Mouse (Mus musculus): Measurements from ENCODE around the gene Man1c1. TPM values are rescaled to one million over a fixed set of nuclear protein-coding genes. Genes with fewer than 3 reads are reported as not detected.
A peak's percentile ranks its signal among the peaks of the same experiment; 100 is the strongest.

Gene Man1c1
- polyA plus RNA-seq, 1 experiment from 2014 or later: 1.5 TPM

DNA sequence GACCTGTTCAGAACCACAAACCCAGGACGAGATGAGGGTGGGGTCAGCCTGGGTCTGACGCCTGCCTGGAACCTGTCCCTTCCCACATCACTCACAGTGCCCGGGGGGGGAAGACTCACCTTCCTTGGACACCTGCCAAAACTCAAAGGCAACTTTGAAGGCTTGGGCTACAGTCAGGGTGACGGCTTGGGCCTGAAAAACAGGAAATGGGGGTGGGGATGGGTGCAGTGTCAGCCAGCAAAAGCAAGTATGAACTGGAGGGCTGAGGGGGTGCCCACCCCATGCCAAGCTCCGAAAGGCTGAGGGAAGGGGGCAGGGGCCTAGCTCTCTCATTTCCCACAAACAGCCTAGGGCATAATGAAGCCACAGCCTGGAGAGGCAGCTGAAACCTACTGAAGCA, 46.2 kb upstream of the Man1c1 start:
- H3K9ac ChIP-seq (ENCODE audit: low read length): no peak overlapping the region
- H3K4me3 ChIP-seq (ENCODE audit: low read depth, low read length): no peak overlapping the region
- no peak for TF ChIP-seq EP300 (optimal IDR thresholded peaks at IDR 0.05)
- no peak for TF ChIP-seq CTCF (IDR thresholded peaks at IDR 0.05; ENCODE audit: low read depth)
- H3K27ac ChIP-seq (replicated peaks): 0 out of 2 replicates have a peak overlapping the region, but pooled peaks have one; percentile 46
- H3K27me3 ChIP-seq (ENCODE audit: control insufficient read depth, insufficient read depth, low read length): no peaks in the 10 kb centered on the region
- no peaks in the 10 kb centered on the region for H3K9me3 ChIP-seq (ENCODE audit: control insufficient read depth, low read length)
- no peak overlapping the region for H3K4me2 ChIP-seq (replicated peaks; ENCODE audit: low read depth)
- 45% methylated on average over 5 of the region's 5 CpGs for WGBS
- no peaks in the 10 kb centered on the region for H3K4me1 ChIP-seq (replicated peaks; ENCODE audit: control insufficient read depth, insufficient read depth)
- DNase-seq (ENCODE audit: low spot score): no peak
- ATAC-seq (ENCODE audit: low FRiP score, low TSS enrichment): peak; percentile 0; the same call in 1 of the 2 replicates
- H3K36me3 ChIP-seq (ENCODE audit: control insufficient read depth, insufficient read depth, low read length): peaks cover 14% of the 10 kb centered on the region

DNA sequence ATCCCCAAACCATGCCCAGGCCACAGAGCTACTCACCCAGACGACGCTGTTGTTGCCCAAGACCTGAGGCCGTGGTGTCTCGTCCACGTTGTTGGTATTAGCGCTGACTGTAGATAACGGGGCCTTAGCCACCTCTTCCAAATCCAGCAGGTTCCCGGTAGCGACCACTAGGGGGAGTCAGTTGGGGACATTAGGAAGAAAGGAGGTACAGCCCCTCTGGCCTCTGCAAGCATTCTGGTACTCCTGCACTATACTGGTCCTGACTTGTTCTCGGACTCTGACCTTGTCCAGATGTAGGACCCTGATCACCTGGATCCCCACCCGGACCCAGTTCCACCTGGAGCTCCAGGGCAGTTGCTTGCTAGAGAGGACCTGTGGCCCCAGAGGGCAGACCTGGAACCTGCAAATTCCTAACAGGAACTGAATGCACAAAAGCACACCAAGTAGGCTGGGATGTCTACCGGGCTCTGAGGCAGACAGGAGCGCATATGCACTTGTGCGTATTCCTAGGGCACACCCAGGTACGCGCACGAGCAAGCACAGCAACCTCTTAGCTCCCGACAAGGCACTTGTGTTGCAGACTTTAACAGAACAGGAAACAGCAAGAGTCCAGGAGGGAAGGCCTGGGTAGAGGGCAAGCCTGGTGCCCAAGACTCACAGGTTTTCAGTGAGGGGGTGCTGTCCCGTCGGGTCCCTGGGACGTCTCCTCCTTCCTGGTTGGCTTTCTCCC, 45.4 kb upstream of the Man1c1 start:
- TF ChIP-seq CTCF (IDR thresholded peaks at IDR 0.05; ENCODE audit: low read depth): peak; percentile 71
- no peak for TF ChIP-seq EP300 (optimal IDR thresholded peaks at IDR 0.05)
- no peaks in the 10 kb centered on the region for H3K27me3 ChIP-seq (ENCODE audit: control insufficient read depth, insufficient read depth, low read length)
- H3K36me3 ChIP-seq (ENCODE audit: control insufficient read depth, insufficient read depth, low read length): peaks cover 14% of the 10 kb centered on the region
- H3K9ac ChIP-seq (ENCODE audit: low read length): no peak overlapping the region
- ATAC-seq (ENCODE audit: low FRiP score, low TSS enrichment): 0 out of 2 replicates have a peak, but pooled peaks have one; percentile 10
- no peak overlapping the region for H3K4me3 ChIP-seq (ENCODE audit: low read depth, low read length)
- 55% methylated on average over 21 of the region's 21 CpGs for WGBS
- no peaks in the 10 kb centered on the region for H3K4me1 ChIP-seq (replicated peaks; ENCODE audit: control insufficient read depth, insufficient read depth)
- H3K27ac ChIP-seq (replicated peaks): no peak overlapping the region; the same call in 1 of the 2 replicates
- no peaks in the 10 kb centered on the region for H3K9me3 ChIP-seq (ENCODE audit: control insufficient read depth, low read length)
- peak; percentile 69 for DNase-seq (ENCODE audit: low spot score)
- no peak overlapping the region for H3K4me2 ChIP-seq (replicated peaks; ENCODE audit: low read depth)

DNA sequence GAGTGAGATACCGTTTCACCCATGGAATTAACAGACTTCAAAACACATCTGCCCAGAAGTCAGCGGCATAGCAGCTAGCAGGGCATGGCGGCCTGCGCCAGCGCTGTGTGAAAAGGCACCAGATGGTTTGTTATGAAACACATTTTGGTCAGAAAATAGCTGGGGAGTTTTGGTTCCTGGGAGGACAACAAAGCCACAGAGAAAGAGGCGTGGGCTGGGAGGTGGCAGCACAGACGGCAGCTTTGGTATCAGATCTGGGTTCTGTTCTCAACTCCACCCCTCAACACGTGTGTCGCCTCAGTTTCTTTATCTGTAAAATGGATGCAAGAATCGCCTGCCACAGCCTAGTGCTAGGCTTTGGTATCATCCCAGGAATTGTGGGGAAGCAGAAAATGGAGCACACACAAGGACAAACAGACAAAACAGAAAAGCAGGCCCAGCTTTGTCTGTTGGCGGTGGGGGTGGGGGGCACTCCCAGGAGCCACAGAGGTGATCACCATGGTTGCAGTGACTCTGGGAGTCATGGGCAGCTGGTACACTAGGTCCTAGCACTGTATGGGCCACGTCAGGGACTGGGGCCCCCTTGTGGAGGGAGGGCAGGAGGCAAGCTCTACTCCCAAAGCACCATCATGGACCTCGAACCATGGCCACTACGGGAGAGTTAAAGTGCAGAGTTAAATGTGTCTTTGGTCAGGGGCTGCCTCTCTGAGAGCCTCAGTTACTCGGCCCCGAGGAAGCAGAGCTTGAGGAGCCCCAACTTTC, 42.0 kb upstream of the Man1c1 start:
- no peaks in the 10 kb centered on the region for H3K9me3 ChIP-seq (ENCODE audit: control insufficient read depth, low read length)
- H3K27me3 ChIP-seq (ENCODE audit: control insufficient read depth, insufficient read depth, low read length): no peaks in the 10 kb centered on the region
- H3K27ac ChIP-seq (replicated peaks): no peak overlapping the region
- H3K4me2 ChIP-seq (replicated peaks; ENCODE audit: low read depth): no peak overlapping the region
- H3K4me3 ChIP-seq (ENCODE audit: low read depth, low read length): no peak overlapping the region
- ATAC-seq (ENCODE audit: low FRiP score, low TSS enrichment) (no peak), DNase-seq (ENCODE audit: low spot score) (no peak)
- H3K9ac ChIP-seq (ENCODE audit: low read length): no peak overlapping the region
- no peaks in the 10 kb centered on the region for H3K4me1 ChIP-seq (replicated peaks; ENCODE audit: control insufficient read depth, insufficient read depth)
- TF ChIP-seq CTCF (IDR thresholded peaks at IDR 0.05; ENCODE audit: low read depth): peak; percentile 60
- no peak for TF ChIP-seq EP300 (optimal IDR thresholded peaks at IDR 0.05)
- peaks cover 11% of the 10 kb centered on the region for H3K36me3 ChIP-seq (ENCODE audit: control insufficient read depth, insufficient read depth, low read length)
- 84% methylated on average over 16 of the region's 16 CpGs for WGBS

DNA sequence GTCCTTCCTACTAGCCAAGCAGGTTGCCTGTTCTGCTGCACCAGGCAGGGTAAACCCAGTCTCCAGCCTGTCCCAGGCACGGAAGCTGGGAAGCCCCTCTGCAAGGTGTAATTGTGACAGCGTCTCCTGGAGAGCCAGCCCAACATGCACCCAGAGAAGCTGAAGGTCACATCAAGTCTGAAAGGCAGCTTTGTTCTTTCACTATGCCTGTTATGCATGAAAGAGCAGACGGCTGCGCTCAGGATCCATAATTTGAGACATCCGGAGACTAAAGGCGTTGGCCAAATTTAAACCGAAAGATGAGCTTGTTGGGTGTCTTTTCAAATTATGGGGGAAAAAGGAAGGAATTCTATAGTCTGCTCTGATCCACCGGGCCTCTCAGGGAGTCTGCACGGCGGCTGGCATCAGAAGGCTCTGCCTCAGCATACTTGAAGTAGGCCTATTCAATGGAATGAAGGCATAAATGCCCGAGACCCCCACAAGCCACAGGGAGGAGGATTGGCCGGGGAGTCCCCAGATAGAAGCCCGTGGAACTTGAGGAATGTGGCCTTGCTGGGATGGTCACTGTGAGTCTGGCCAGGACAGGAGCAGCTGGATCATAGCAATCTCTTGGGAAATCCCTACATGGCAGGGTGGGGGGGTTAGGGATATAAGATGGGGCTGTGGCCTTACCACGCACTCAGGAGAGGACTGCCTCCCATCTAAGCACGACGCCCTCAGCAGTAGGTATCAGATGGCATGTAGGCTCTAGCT, 40.0 kb upstream of the Man1c1 start:
- no peak for TF ChIP-seq EP300 (optimal IDR thresholded peaks at IDR 0.05)
- no peak for TF ChIP-seq CTCF (IDR thresholded peaks at IDR 0.05; ENCODE audit: low read depth)
- ATAC-seq (ENCODE audit: low FRiP score, low TSS enrichment) (no peak), DNase-seq (ENCODE audit: low spot score) (no peak)
- 59% methylated on average over 16 of the region's 16 CpGs for WGBS
- H3K36me3 ChIP-seq (ENCODE audit: control insufficient read depth, insufficient read depth, low read length): peaks cover 11% of the 10 kb centered on the region
- no peak overlapping the region for H3K27ac ChIP-seq (replicated peaks)
- no peak overlapping the region for H3K4me3 ChIP-seq (ENCODE audit: low read depth, low read length)
- no peaks in the 10 kb centered on the region for H3K9me3 ChIP-seq (ENCODE audit: control insufficient read depth, low read length)
- no peaks in the 10 kb centered on the region for H3K27me3 ChIP-seq (ENCODE audit: control insufficient read depth, insufficient read depth, low read length)
- H3K4me1 ChIP-seq (replicated peaks; ENCODE audit: control insufficient read depth, insufficient read depth): no peaks in the 10 kb centered on the region
- no peak overlapping the region for H3K9ac ChIP-seq (ENCODE audit: low read length)
- H3K4me2 ChIP-seq (replicated peaks; ENCODE audit: low read depth): no peak overlapping the region

DNA sequence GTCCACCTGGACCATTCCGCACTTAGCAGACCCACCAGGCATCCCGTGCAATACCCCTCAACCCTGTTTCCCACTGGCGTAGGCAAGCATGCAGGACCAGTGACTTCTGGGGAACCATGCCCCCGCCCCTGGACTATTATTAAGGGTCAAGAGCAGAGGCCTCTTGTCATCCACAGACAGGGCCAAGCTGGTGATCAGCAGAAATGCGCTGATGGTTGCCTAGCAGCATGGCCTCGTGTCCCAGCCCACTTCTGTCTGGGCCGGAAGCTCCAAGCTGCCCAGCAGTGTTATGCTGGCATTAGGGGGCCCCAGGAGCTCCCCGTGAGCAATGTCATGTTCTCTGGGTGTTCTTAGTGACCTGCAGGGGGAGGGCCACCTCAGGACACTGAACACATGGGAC, 37.9 kb upstream of the Man1c1 start:
- 71% methylated on average over 8 of the region's 8 CpGs for WGBS
- Histone ChIP-seq H3K36me3 (ENCODE audit: control insufficient read depth, insufficient read depth, low read length) (peaks cover 5% of the 10 kb centered on the region; the same call in 1 of the 2 replicates), H3K4me3 (ENCODE audit: low read depth, low read length) (no peak overlapping the region), H3K9ac (ENCODE audit: low read length) (no peak overlapping the region), H3K4me2 (replicated peaks; ENCODE audit: low read depth) (no peak overlapping the region), H3K4me1 (replicated peaks; ENCODE audit: control insufficient read depth, insufficient read depth) (no peaks in the 10 kb centered on the region), H3K27me3 (ENCODE audit: control insufficient read depth, insufficient read depth, low read length) (no peaks in the 10 kb centered on the region), H3K9me3 (ENCODE audit: control insufficient read depth, low read length) (no peaks in the 10 kb centered on the region), H3K27ac (replicated peaks) (no peak overlapping the region)
- DNase-seq (ENCODE audit: low spot score) (no peak), ATAC-seq (ENCODE audit: low FRiP score, low TSS enrichment) (no peak)
- TF ChIP-seq EP300 (optimal IDR thresholded peaks at IDR 0.05) (no peak), CTCF (IDR thresholded peaks at IDR 0.05; ENCODE audit: low read depth) (no peak)
